24 mouse cellular contexts compared by ENCODE assay signal in genomic region chr1:148305431-148305830, GRCm38 (mm10).
DNase-seq lines count a peak whose midpoint lies in the region; ATAC-seq and TF ChIP-seq lines count a peak whose summit lies in the region.
"Had no signal": no experiment of that assay in that cellular context is flagged by ENCODE, and none has a peak within 500 bp of the region (broad histone marks: within the 10 kb centered on the region; RNA-seq: fewer than 3 reads in every experiment).

No protein-coding gene starts in this region.

- 0 out of 4 replicates have a peak, but pooled peaks cover 0 to 3% of the 10 kb centered on the region in 2 experiments for H3K4me1 ChIP-seq in MEL (ENCODE audit: control insufficient read depth in 1 of 2, insufficient read depth in 2 of 2, low read length in 2 of 2)

- no peaks in the 10 kb centered on the region for H3K79me2 ChIP-seq in MEL (ENCODE audit: control insufficient read depth, insufficient read depth, low read length, poor library complexity)

- H3K4me3 ChIP-seq in MEL (ENCODE audit: control insufficient read depth in 1 of 2, insufficient read depth in 1 of 2, low read depth in 2 of 2, low read length in 2 of 2): no peak overlapping the region

- no peak for TF ChIP-seq POLR2A in MEL (IDR thresholded peaks at IDR 0.05; ENCODE audit: control insufficient read depth in 1 of 2, insufficient read depth in 1 of 2, low read depth in 1 of 2, low read length in 2 of 2, poor library complexity in 1 of 2)

- H3K27me3 ChIP-seq in MEL (ENCODE audit: control insufficient read depth in 1 of 2, insufficient read depth in 2 of 2, low read length in 2 of 2): no peaks in the 10 kb centered on the region; a peak in 1 of 4 replicates
- H3K27me3 ChIP-seq: CH12.LX, Patski had no signal

- DNase-seq in 416B (ENCODE audit: low read depth) (peak; percentile 11), MEL (ENCODE audit: low read depth, low spot score) (peak; percentile 73), MEL-GATA-1-ER (ENCODE audit: extremely low read depth, low read depth) (peak; percentile 39)
- no peak for DNase-seq in gastrocnemius, postnatal 36 days
- no peak for DNase-seq in lung, postnatal 10 days
- DNase-seq: adrenal gland, adult 2 months; adrenal gland, adult 8-10 months; adrenal gland, postnatal 10 days; adrenal gland, postnatal 14 days; adrenal gland, postnatal 25 days; adrenal gland, postnatal 36 days; B cell, adult 2 months; cerebellum, adult 11 months; cerebellum, adult 11-12 months; cerebellum, adult 18-20 months; cerebellum, adult 2 months; cerebellum, adult 8-10 months; cerebellum, adult 9-10 months had no signal

- H3K9me3 ChIP-seq in MEL (replicated peaks; ENCODE audit: insufficient read depth, low read length): no peaks in the 10 kb centered on the region

- no peak for TF ChIP-seq RAD21 in MEL (IDR thresholded peaks at IDR 0.05; ENCODE audit: low read depth, low read length)

- TF ChIP-seq EP300 in MEL (IDR thresholded peaks at IDR 0.05; ENCODE audit: low read depth in 1 of 2, low read length in 2 of 2): peak; percentile 51 to 62; a peak in 3 of 4 replicates

- no peak for TF ChIP-seq CTCF in MEL (IDR thresholded peaks at IDR 0.05 in 2 of 3, conservative IDR thresholded peaks at IDR 0.05 in 1 of 3; ENCODE audit: control insufficient read depth in 1 of 3, insufficient read depth in 1 of 3, low read depth in 2 of 3, low read length in 3 of 3, poor library complexity in 1 of 3, severe bottlenecking in 1 of 3)

- H3K36me3 ChIP-seq in MEL (ENCODE audit: control insufficient read depth in 1 of 2, insufficient read depth in 2 of 2, low read length in 2 of 2): no peaks in the 10 kb centered on the region
- H3K36me3 ChIP-seq: G1E had no signal

- intact Hi-C loops in gastrocnemius, postnatal 36 days (cut with DNase I): no loop called here

- ATAC-seq in megakaryocyte-erythroid progenitor cell, adult 5-6 weeks (replicated peaks; ENCODE audit: low FRiP score, low TSS enrichment, poor library complexity, severe bottlenecking): no peak
- ATAC-seq: activated CD4-positive, CD25-positive, alpha-beta regulatory T cell, adult 4 months; CD4-positive, CD25-positive, alpha-beta regulatory T cell, adult 4 months; Patski had no signal

- no peak overlapping the region for H3K27ac ChIP-seq in MEL (ENCODE audit: control insufficient read depth, low read depth, low read length)

- H3K9ac ChIP-seq in MEL (ENCODE audit: control insufficient read depth, low read depth, low read length, poor library complexity, severe bottlenecking): no peak overlapping the region

TF ChIP-seq in MEL, 35 proteins besides CTCF, POLR2A, EP300 and RAD21:
- peak; percentile 47; the same call in 1 of the 2 replicates for TF ChIP-seq TCF12 (IDR thresholded peaks at IDR 0.05; ENCODE audit: low read depth, low read length)
- no peak for TF ChIP-seq POLR2AphosphoS2 (IDR thresholded peaks at IDR 0.05; ENCODE audit: low read length)

Comparison
In these comparisons a context has a peak if more than half of its experiments do, and no peak if none do; other contexts are left out.
1. DNase-seq: peak in 416B (single experiment), MEL (single experiment) and MEL-GATA-1-ER (single experiment); none in gastrocnemius, postnatal 36 days (0 of 2) and lung, postnatal 10 days (single experiment).